Mouse (Mus musculus) midbrain, embryonic 11.5 days (tissue): ENCODE results near the gene Polr2e. TPM values are rescaled to one million over a fixed set of nuclear protein-coding genes. Genes with fewer than 3 reads are reported as not detected.
"Not testable (repeated sequence)": the region's sequence is repeated elsewhere in the genome, so short reads cannot be mapped to it uniquely, and the experiment has no call there.

Source experiments
- ATAC-seq: fragments of 200-750 bp; cut with Nextera tagmentation; 2 replicates; pipeline ENCODE4 v1.8.0; 2017; ENCODE audit warnings: moderate TSS enrichment, moderate library complexity; ENCODE audit not compliant: low FRiP score
- DNase-seq: peaks from one replicate; pipeline ENCODE4 v3.0.0; 2015; ENCODE audit warnings: low spot score; ENCODE audit errors: missing footprints
- H3K27ac ChIP-seq: fragments of 300-500 bp; sonication (generic); 2 replicates; pipeline ENCODE4 v1.5.1; 2014; ENCODE audit warnings: low read depth, low read length
- H3K27me3 ChIP-seq: fragments of 300-500 bp; sonication (generic); 2 replicates; pipeline ENCODE4 v1.6.1; 2014; ENCODE audit warnings: mild to moderate bottlenecking, low read length, moderate library complexity, mixed read lengths; ENCODE audit not compliant: control insufficient read depth, insufficient read depth
- H3K36me3 ChIP-seq: fragments of 300-500 bp; sonication (generic); 2 replicates; pipeline ENCODE4 v1.6.1; 2014; ENCODE audit warnings: mild to moderate bottlenecking, low read length, moderate library complexity, mixed read lengths; ENCODE audit not compliant: control insufficient read depth, insufficient read depth
- H3K4me1 ChIP-seq: fragments of 300-500 bp; sonication (generic); 2 replicates; pipeline ENCODE4 v1.6.1; 2014; ENCODE audit warnings: low read length; ENCODE audit not compliant: control insufficient read depth, insufficient read depth
- H3K4me2 ChIP-seq: fragments of 300-500 bp; sonication (generic); 2 replicates; pipeline ENCODE4 v1.6.1; 2014; ENCODE audit warnings: mild to moderate bottlenecking, moderate library complexity
- H3K4me3 ChIP-seq: fragments of 300-500 bp; sonication (generic); 2 replicates; pipeline ENCODE4 v1.5.1; 2014; ENCODE audit warnings: low read depth, low read length
- H3K9ac ChIP-seq: fragments of 300-500 bp; sonication (generic); 2 replicates; pipeline ENCODE4 v1.6.1; 2014; ENCODE audit warnings: low read length
- H3K9me3 ChIP-seq: fragments of 300-500 bp; sonication (generic); 2 replicates; pipeline ENCODE4 v1.6.1; 2016; ENCODE audit warnings: low read length; ENCODE audit not compliant: control insufficient read depth
- WGBS: fragments of 180-500 bp; shearing (Covaris S2); extraction: QIAGEN DNeasy Blood & Tissue Kit; methylation state at CpG from one replicate; pipeline ENCODE4 v1.1.7; 2014; 5-methylcytosine and 5-hydroxymethylcytosine counted together
- polyA plus RNA-seq: library from polyadenylated mRNA; unstranded; fragments of >200 nt; fragmentation: Nextera tagmentation; extraction: Ambion mirVana; gene quantifications from 2 replicates; pipeline ENCODE4 v1.2.1, GENCODE M21; 2014

The Polr2e gene
- polyA plus RNA-seq, 1 experiment from 2014 or later: 225 TPM

DNA sequence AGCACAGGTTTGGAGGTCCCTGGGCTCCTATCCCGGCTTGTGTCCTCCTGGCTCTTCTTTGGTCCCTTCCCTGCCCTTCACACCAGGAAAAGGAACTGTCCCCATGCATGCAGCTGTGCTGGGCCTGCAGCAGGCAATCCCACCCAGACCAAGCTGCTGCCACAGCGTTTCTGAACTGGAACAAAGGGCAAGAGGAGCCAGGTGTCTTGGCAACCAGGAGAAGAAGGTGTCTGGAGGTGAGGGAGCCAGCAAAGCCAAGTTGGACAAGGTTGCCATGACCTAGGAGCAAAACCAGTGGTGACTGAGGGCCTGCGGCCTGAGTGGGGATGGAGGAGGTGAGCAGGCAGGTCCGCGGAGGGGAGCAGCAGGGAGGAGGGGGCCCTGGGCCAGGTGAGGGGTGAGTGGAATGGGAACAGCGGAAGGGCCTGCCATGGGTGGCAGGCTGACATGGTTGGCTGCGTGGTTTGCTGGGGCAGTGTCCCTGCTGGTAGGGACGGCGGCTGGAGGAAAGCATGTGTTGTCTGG lies 7.5 kb upstream of the Polr2e start, which contains the start of gene Gpx4:
Gpx4 (plus strand) TSS at position 126 of the 525 bp plus-strand sequence.
- no peak for DNase-seq
- H3K27me3 ChIP-seq: no peaks in the 10 kb centered on the region
- H3K4me3 ChIP-seq: no peak within 1 kb of the TSS
- H3K36me3 ChIP-seq: no peaks in the 10 kb centered on the region
- H3K4me2 ChIP-seq: no peak within 1 kb of the TSS
- H3K27ac ChIP-seq: no peak within 1 kb of the TSS
- peaks cover 34% of the 10 kb centered on the region for H3K4me1 ChIP-seq
- ATAC-seq: no peak
- no peaks in the 10 kb centered on the region for H3K9me3 ChIP-seq
- peak within 1 kb of the TSS; percentile 36; the same call in 1 of the 2 replicates for H3K9ac ChIP-seq
- 38% methylated on average over 9 of the region's 9 CpGs for WGBS

DNA sequence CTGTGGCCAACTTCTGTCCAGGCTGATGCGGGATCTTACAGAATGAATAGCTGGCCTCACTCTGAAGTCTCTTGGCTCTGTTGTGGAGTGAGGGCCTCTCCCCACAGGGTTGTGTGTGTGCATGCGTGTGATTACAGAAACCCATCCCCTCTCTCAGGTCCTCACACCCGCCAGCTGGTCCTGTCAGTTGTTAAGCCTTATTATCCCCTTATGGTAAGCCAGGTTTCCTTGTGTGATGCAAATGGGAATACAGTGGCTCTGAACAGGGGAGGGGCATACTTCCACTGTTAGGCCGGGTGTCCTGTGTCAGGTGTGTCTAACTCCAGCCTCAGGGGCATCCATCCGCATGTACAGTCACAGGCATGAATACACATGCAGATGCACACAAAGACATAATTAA lies 6.2 kb upstream of the Polr2e start:
- Histone ChIP-seq H3K27me3 (no peaks in the 10 kb centered on the region), H3K4me2 (no peak overlapping the region), H3K4me3 (no peak overlapping the region), H3K9me3 (no peaks in the 10 kb centered on the region), H3K4me1 (peaks cover 25% of the 10 kb centered on the region), H3K9ac (no peak overlapping the region), H3K36me3 (no peaks in the 10 kb centered on the region), H3K27ac (no peak overlapping the region)
- DNase-seq: no peak
- no peak for ATAC-seq
- 80% methylated on average over 5 of the region's 5 CpGs for WGBS

DNA sequence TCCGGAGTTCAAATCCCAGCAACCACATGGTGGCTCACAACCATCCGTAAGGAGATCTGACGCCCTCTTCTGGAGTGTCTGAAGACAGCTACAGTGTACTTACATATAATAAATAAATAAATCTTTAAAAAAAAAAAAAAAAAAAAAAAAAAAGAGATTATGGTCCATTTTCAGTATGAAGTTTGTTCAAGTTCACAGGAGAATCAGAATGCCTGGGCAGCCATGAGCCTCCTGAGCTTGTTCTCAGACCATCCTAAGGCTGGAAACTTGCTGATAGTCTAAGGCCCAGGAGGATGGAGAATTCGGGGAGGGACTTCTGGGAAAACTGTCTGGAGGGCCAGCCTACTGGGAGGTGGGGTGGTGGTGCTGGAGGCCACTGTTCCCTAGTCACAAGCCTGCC lies 5.8 kb upstream of the Polr2e start:
- ATAC-seq, H3K4me3 ChIP-seq, H3K36me3 ChIP-seq, H3K27me3 ChIP-seq, DNase-seq, H3K9ac ChIP-seq, H3K27ac ChIP-seq, H3K9me3 ChIP-seq, H3K4me2 ChIP-seq: not testable (repeated sequence)
- 86% methylated on average over 2 of the region's 4 CpGs for WGBS
- H3K4me1 ChIP-seq: peaks cover 21% of the 10 kb centered on the region

DNA sequence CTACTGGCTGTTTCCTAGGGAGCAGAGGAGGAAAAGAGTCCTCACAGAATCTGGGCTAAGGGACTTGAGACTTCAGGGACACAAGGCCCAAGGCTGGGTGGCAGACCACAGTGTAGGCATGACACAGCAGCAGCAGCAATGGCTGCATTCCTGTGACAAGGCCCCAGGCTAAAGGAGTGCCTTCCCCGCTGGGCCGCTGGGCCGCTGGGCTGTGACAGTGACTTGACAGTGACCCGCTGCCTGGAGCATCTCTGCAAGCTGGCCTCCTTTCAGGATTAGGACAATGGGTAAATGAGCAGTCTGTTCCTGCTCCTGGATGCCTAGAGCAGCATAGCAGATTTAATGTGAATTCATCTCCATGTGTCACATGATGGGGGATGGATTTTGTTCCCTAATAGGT lies 4.5 kb upstream of the Polr2e start:
- 28% methylated on average over 4 of the region's 4 CpGs for WGBS
- no peak for DNase-seq

DNA sequence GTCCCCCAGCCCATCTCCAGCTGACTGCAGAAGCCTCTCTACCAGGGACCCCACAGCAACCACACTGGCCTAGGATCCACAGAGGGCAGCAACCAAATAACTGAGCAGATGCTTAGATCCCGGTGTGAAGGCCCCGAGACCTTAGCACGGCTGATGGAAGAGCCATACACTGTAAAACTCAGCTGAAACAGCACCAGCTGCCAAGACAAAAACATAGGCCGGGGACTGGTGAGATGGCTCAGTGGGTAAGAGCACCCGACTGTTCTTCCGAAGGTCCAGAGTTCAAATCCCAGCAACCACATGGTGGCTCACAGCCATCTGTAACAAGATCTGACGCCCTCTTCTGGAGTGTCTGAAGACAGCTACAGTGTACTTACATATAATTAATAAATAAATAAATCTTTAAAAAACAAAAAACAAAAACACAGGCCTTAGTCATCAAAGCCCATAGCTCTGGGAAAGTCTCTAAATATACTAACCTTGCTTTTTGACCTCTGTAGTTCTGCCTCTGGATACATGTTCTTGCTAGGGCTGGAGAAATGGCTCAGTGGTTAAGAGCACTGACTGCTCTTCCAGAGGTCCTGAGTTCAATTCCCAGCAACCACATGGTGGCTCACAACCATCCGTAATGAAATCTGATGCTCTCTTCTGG lies 1.9 kb upstream of the Polr2e start:
- WGBS: 90% methylated on average over 8 of the region's 8 CpGs
- H3K4me3 ChIP-seq, H3K27ac ChIP-seq, H3K36me3 ChIP-seq, H3K4me2 ChIP-seq, ATAC-seq, H3K9me3 ChIP-seq, H3K9ac ChIP-seq, H3K27me3 ChIP-seq, DNase-seq: not testable (repeated sequence)
- peaks cover 10% of the 10 kb centered on the region for H3K4me1 ChIP-seq

More for the DNA sequence above, 4.5 kb upstream of the Polr2e start:
- Histone ChIP-seq H3K4me3 (no peak overlapping the region), H3K27ac (peak overlapping the region; percentile 45), H3K4me2 (no peak overlapping the region), H3K36me3 (no peaks in the 10 kb centered on the region), H3K4me1 (peaks cover 18% of the 10 kb centered on the region), H3K9me3 (no peaks in the 10 kb centered on the region), H3K27me3 (no peaks in the 10 kb centered on the region), H3K9ac (peak overlapping the region; percentile 9; the same call in 1 of the 2 replicates)
- ATAC-seq: no peak

DNA sequence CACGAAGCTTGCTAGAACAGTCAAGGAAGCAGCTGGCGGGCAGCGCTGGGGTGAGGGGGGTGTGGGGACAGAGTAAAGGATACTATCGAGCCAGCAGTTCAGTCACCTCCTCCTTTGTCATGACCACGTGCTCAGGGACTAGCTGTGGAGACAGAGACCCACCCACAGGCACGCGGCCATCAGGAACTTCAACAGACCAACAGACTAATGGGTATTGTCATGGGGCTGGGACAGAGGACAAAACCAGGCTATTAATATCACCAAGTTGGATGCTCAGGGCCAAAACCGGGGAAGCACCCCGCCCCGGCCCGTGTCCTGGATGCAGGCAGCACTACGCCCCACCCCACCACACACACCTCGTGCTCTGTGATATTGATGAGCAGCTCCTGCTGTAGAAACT lies 2.8 kb downstream of the Polr2e start:
- Histone ChIP-seq H3K4me1 (peaks cover 8% of the 10 kb centered on the region), H3K9me3 (no peaks in the 10 kb centered on the region), H3K36me3 (peaks cover 17% of the 10 kb centered on the region), H3K9ac (no peak overlapping the region), H3K27ac (no peak overlapping the region), H3K4me3 (no peak overlapping the region), H3K27me3 (no peaks in the 10 kb centered on the region), H3K4me2 (no peak overlapping the region)
- DNase-seq: no peak
- 89% methylated on average over 13 of the region's 13 CpGs for WGBS
- no peak for ATAC-seq

DNA sequence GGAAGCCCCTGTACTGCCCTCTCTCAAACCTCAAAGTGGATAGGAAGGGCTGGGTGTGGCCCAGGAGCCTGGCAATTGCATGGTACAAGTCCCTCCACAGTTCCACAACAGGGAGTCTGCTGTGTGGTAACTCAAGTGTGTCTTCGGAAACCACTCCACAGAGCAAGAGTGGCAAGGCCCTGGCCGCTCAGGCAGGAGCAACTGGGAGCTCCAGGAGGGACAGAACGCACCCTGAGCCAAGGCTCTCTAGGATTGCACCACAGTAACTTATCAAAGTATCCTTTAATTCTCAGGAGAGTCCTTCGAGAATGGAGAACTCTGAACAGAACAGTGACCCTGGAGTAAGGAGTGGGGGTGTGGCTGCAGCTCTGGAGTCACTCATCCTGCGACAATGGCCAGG lies 3.9 kb downstream of the Polr2e start:
- 91% methylated on average over 5 of the region's 5 CpGs for WGBS
- H3K4me3 ChIP-seq: no peak overlapping the region
- no peak overlapping the region for H3K27ac ChIP-seq
- no peaks in the 10 kb centered on the region for H3K9me3 ChIP-seq
- no peaks in the 10 kb centered on the region for H3K27me3 ChIP-seq
- no peak for DNase-seq
- H3K36me3 ChIP-seq: peaks cover 17% of the 10 kb centered on the region
- H3K9ac ChIP-seq: no peak overlapping the region
- peaks cover 8% of the 10 kb centered on the region for H3K4me1 ChIP-seq
- no peak overlapping the region for H3K4me2 ChIP-seq
- no peak for ATAC-seq

DNA sequence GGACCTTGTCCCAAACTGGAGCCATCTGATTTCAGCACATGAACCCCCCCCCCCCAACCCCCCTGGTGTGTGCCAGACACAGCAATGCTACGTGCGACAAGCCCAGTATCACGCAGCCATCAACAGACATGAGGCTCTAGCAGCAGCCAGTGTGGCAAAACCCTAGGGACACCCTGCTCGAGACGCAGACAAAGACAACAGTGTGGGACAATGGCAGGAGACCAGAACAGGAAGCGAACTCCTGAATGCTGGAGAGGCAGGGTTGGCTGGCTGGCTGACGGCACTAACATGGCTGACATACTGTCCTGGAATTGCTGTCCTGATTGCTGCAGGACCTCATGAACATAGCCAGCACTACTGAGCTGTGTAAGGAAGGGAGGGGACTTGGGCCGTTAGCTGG lies 4.4 kb downstream of the Polr2e start:
- peaks cover 17% of the 10 kb centered on the region for H3K36me3 ChIP-seq
- no peak for ATAC-seq

DNA sequence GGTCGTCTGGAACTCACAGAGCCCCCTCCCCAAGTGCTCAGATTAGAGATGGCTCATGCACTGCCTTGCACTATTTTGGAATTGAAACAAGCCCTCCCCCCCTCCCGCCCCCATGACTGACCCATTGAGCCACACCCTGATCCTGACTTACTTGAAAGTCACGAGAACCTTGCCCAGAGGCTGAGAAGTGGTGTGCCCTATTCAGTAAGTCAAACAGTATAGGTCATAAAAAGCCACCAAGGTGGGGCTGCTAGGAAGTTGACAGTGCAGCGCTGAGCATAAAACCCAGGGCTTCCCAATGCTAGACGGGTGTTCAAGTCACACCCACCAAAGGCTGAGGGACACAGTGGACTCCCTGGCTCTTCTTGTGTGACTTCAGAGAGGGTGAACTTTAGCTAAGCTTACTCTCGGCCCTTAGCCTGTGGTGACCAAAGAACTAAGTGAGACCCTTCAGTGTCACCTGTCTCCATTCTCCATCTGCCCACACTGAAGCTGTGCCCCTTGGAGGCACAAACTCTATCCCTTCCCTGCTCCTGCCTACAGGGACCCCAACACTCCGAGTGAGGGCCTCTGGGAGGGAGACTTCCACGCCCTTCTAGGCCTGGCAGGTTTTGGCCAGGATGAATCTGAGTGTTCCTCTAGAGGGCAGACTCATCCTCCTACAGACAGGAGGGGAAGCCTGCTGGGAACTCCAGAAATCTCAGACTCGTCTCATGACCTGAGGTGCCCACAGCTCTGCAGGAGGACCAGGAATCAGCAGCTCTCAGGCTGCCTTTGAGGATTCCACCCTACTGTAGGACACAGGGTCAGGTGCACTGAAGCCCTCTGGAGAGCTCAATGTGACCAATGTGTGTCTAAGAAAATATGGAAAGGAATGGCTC lies 5.8 kb downstream of the Polr2e start:
- H3K9ac ChIP-seq: no peak overlapping the region
- no peaks in the 10 kb centered on the region for H3K27me3 ChIP-seq
- H3K4me2 ChIP-seq: no peak overlapping the region
- peaks cover 17% of the 10 kb centered on the region for H3K36me3 ChIP-seq
- WGBS: 52% methylated on average over 9 of the region's 9 CpGs
- H3K4me1 ChIP-seq: peaks cover 6% of the 10 kb centered on the region
- no peak overlapping the region for H3K27ac ChIP-seq
- DNase-seq (no peak), ATAC-seq (peak; percentile 34; the same call in 1 of the 2 replicates)
- no peaks in the 10 kb centered on the region for H3K9me3 ChIP-seq
- H3K4me3 ChIP-seq: no peak overlapping the region

More for the DNA sequence above, 4.4 kb downstream of the Polr2e start:
- no peak overlapping the region for H3K4me3 ChIP-seq
- H3K9ac ChIP-seq: no peak overlapping the region
- H3K9me3 ChIP-seq: no peaks in the 10 kb centered on the region
- H3K27me3 ChIP-seq: no peaks in the 10 kb centered on the region
- no peak overlapping the region for H3K27ac ChIP-seq
- no peak for DNase-seq
- WGBS: 91% methylated on average over 8 of the region's 8 CpGs
- H3K4me1 ChIP-seq: peaks cover 8% of the 10 kb centered on the region
- no peak overlapping the region for H3K4me2 ChIP-seq
